Mouse (Mus musculus) cortical plate, adult 2 months (tissue): Measurements from ENCODE around the gene Lhb.

ENCODE experiments used
- CTCF ChIP-seq: fragments of 200-500 bp; IDR thresholded peaks from 2 replicates; pipeline ENCODE4 v1.5.1; 2011; ENCODE audit warnings: mild to moderate bottlenecking, control low read depth, low read length; ENCODE audit not compliant: insufficient read depth; ENCODE audit errors: extremely low read depth
- POLR2A ChIP-seq: fragments of 200-500 bp; IDR thresholded peaks from 2 replicates; pipeline ENCODE4 v1.6.1; 2011; ENCODE audit warnings: mild to moderate bottlenecking, low read length, control low read depth; ENCODE audit not compliant: insufficient read depth; ENCODE audit errors: extremely low read depth

GRCm38 (mm10) chr7:45401521-45402085, 19.0 kb upstream of the Lhb start:
- TF ChIP-seq CTCF, result no peak
- TF ChIP-seq POLR2A, result no peak
